Mouse (Mus musculus): Measurements from ENCODE around the gene Fam181a.

DNA sequence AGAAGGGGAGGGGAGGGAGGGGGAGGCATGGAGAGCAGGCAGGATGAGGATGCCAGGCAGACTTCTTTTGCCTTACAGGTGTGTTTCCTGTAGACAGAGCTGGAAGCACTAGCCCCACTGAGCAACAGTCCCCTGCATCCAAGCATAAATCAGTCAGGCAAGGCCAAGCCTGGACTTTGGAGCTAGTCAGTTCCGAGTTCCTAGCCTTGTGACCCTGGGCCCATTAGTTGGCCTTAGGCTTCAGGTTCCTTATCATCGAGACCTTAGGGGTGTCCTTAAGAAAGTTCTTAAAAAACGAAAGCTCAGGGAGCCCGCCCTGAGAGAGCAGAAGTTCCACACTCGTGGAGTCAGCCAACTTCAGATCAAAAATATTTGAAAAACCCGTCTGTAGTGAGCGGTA, 34.2 kb downstream of the Fam181a start:
- TF ChIP-seq CTCF (conservative IDR thresholded peaks at IDR 0.05 in 1 of 2, IDR thresholded peaks at IDR 0.05 in 1 of 2; ENCODE audit: low read depth in 2 of 2, low read length in 2 of 2) (no peak), KAT2A (IDR thresholded peaks at IDR 0.05; ENCODE audit: insufficient replicate concordance, low read length) (no peak), NELFE (IDR thresholded peaks at IDR 0.05; ENCODE audit: low read depth, low read length) (no peak), POLR2A (IDR thresholded peaks at IDR 0.05; ENCODE audit: low read depth, low read length) (no peak), ZNF384 (IDR thresholded peaks at IDR 0.05; ENCODE audit: low read depth, low read length) (no peak), HCFC1 (IDR thresholded peaks at IDR 0.05; ENCODE audit: low read depth, low read length) (no peak), TBP (conservative IDR thresholded peaks at IDR 0.05; ENCODE audit: low read depth, low read length) (no peak), ZMIZ1 (IDR thresholded peaks at IDR 0.05; ENCODE audit: low read depth, low read length) (no peak), EP300 (IDR thresholded peaks at IDR 0.05; ENCODE audit: low read length) (no peak)

Data from CH12.LX (cell line).